Mouse (Mus musculus): ENCODE measurements at regions not wholly inside any gene's neighbourhood (a gene's known extent, or its start where the extent isn't known, plus 50 kb on each side); places are given as distances from the start of the nearest gene placed in this dataset.

GRCm38 (mm10) chr10:124706642-124707041, 682.6 kb downstream of the Slc16a7 start:
- no peak for TF ChIP-seq CTCF (conservative IDR thresholded peaks at IDR 0.05; ENCODE audit: low read length)
- no peak for TF ChIP-seq NANOG (IDR thresholded peaks at IDR 0.05; ENCODE audit: borderline replicate concordance, low read length)

Data from E14TG2a.4 (cell line).